Mouse (Mus musculus): ENCODE measurements at regions not wholly inside any gene's neighbourhood (a gene's known extent, or its start where the extent isn't known, plus 50 kb on each side); places are given as distances from the start of the nearest gene placed in this dataset.

DNA sequence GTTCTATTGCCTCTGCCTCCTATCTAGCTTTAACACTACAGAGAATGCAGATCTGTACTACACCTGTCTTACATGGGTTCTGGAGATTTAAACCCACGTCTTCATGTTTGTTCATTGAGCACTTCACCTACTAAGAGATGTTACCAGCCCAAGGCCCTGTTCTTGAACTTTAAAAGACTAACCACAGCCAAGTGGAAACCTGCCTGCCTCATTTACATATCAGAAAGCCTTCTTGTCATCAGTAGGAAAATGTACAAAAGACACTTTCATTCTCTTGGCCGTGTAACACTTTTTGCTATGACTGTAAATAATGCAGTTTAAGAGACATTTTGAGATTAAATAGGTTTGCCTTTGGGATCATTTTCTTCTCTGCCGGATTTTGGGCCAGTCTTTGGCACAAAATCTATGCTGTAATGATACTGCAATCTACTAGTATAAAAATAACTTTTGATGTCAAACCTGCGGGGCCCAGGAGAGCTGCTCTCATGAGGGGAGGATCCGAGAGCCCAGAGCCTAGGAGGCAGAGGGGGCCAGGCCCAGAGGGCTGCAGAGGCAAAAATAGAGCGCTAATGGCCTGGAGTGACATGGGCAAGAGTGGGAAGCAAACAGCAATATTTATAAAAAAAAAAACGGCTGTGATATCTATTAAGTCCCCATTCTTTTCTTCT lies 318.4 kb upstream of the Myo3a start:
- no peak for DNase-seq

DNA sequence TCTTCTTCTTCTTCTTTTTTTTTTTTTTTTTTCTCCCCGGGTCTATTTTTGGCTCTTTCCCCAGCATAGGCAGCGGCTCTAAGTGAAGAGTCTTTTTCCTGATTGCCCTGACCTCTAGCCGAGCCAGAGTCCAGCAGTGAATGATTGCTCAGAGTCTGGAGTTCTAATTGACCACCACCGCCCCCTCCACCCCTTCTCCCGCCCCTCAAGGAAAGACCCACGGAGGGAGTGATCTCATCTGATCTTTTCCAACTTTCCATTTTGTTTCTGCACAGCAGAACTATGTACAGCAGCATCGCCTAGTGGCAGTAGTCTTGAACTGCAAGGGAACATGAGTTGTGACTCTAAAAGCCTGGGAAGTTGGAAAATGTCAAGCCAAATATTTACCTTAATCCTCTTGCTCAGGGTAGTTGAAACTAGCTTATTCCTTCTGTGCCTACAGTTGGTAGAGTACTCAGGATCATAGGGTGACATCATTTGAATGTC lies 317.8 kb upstream of the Myo3a start:
- peak in 1 of 2 experiments; percentile 63 for DNase-seq

DNA sequence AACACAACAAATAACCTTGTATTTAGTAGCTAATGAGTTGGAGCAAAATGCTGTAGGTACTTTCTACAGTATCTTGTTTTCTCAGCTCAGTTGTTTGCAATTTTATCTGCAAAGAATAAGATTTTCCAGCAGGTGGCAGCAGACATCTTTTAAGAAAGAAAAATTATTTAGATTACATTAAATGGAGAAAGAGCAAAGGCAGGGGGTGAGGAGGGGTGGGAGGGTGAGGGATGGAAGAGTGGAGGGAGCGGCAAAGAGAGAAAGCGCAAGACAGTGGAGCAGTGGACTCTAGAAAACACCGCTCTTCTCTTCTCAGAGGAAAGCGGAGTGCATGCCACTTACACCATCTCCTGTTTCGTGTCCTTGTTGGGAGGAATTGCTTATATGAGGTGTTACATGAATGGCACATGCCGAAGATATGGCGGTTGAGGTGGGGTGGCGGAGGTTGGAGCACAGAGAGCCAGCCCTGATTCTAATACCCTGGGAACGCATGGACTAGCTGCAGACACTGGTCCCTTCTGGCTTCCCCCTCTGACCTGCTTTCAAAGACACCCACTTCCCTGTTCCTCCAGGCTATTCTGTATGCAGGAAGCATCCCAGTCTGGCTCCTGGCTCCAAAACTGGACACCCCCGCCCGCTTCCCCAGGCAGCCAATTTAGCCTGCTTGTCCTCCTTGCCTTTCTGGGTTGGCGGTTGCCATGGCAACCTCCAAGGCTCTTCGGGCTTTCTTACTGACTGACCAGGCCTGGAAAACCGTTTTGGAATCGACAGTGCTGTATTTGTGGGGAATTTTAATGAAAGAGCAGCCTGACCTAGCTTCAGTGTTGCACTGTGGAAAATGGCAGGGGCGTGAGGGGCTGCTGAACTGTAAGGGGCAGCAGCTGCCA lies 309.3 kb upstream of the Myo3a start:
- DNase-seq: peak; percentile 16 to 34

DNA sequence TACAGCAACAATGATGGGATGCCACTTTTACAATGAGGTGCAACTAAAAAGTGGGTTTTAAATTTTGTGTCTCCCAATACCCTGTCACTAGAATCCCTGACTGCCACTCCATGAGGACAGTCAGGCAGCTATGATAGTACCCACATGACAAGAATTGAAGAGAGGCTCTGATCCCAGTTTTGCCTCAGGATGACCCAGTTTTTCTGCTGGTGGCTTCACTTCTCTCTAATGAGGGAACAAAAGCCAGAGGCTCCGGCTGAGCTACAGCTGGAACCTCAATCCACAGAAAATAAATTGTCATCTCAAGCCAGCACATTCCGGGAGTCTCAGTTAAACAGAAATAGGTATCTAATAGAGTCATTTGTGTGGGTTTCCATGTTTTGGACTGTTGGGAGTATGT lies 308.2 kb upstream of the Myo3a start:
- DNase-seq: no peak

DNA sequence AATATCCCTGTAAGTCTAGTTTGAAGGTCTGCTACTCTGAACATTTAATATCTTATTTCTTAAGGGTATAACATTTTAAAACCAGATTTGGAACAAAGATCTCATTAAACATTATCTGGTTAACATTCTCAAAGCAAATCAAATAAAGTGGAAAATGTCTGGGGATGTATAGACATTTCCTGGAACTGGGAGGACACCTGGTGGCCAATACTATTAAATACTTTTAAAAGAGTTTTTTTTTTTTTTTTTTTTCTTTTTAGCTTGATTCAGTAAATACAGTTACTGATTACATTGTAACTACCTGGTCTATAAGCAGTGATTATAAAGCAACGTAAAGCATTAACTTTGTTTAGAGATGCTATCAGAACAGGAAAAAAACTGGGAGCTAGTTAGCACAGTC lies 299.6 kb upstream of the Myo3a start:
- no peak for DNase-seq

DNA sequence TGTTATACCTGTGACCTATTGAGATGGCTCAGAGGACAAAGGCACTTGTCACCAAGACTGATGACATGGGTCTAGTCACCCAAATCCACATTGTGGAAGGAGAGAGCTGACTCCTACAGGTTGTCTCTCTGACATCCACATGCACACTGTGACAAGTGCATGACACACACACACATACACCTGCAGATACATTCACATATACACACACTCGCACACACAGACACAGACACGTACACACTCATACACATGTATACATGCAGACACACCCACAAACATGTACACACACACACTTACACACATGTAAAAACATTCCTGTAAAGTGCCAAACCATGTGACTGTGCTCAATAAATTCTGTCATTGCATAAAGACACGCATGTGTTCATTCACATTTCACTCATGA lies 287.3 kb upstream of the Myo3a start:
- no peak for DNase-seq

DNA sequence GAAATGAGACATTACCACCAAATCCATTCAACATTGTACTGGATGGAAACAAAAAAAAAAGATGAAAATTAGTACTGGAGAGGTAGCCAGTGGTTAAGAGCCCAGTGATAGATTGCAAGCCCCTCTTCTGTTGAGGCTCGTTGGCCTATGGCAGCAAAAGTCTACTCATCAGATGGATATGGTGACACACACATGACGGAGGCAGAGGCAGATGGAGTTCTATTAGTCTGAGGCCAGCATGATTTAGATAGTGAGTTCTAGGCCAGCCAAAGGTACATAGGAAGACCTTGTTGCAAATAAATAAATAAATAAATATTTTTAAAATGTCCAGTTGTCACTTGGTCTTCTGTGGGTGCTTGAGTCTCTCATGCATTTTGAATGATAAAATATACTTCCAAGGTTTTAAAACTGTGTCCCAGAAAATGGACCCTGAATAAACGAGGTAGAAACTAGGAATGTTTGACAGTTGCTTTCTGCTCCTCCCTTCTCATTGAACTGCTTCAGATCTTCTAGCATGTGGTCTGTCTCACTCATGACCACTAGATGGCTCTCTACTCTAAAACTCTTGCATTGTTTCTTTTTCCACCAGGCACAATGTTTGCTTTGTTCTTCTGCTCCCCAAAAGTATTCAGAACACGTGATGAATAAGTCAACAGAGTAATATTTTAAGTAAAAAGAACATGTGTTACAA lies 286.4 kb upstream of the Myo3a start:
- DNase-seq: peak in 1 of 2 experiments; percentile 10

DNA sequence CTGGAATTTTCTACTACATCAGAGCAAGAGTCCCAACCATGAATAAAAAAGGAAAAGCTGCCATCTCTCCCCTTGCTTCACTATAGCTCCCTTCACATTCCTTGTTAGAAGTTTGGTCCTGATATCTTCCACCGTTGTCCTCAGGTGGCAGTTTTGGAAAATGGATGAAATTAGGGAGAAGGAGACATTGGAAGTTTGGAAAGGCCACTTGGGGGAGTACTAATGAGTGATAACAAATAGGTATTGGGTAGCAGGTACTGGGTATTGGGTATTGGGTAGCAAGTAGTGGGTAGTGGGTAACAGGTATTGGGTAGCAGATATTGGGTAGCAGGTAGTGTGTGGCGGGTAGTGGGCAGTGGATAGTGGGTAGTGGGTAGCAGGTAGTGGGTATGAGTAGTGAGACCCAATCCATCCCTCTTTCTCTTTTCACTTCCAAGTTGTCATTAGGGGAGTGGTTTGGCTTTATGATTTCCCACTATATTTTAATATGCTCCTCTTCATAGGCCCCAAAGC lies 285.8 kb upstream of the Myo3a start:
- no peak for DNase-seq

DNA sequence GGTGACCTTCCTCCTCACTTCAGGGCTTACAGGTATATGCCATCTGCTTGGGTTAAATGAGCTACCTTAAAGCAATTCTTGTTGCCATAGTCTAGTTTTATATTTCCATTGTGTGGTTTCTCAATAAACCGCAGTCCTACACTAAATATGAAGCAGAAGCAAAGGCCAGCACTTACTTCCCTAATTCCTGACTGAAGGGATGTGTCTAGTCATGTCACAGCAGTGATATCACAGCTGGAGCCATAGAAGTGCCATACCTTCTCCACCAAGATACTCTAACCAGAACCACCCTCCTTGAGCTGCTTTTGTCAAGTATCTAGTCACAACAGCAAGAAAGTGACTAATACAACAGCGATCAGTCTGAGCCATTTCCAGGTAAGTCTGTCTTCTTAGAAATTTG lies 283.6 kb upstream of the Myo3a start:
- DNase-seq: no peak

DNA sequence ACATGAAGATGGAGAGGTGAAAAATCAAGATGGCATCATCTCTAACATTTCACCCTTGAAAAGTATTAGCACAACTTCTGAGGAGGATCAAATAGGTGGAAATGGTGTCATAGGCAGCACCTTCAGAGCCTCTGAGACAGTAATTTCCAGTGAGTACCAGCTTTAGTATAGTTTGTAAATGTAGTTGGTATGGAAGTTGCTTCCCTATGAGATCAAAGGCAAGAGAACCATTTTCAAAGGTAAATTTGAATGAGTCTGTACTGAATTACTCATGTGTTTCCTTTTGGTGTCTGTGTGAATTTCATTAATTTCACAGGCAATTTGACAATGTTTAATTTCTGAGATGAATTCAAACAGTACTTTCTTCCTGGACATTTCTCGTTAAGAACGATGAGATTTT lies 280.8 kb upstream of the Myo3a start:
- no peak for DNase-seq

DNA sequence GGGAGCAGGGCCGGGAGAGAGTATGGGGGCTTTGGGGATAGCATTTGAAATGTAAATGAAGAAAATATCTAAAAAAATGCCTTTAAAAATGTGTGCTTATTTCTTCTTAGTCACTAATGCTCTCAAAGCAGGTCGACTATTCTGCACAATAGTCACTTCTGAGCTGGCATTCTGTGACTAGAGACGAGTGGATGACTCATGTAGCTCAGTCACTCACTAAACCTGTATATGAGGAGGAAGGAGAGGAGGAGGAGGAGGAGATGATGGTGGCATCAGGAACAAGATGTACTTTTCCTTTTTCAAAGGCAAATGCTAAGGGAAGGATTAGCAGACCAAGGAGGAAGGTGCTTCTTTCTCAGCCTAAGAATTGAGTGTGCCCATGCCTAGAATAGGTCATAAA lies 276.0 kb upstream of the Myo3a start:
- no peak for DNase-seq

DNA sequence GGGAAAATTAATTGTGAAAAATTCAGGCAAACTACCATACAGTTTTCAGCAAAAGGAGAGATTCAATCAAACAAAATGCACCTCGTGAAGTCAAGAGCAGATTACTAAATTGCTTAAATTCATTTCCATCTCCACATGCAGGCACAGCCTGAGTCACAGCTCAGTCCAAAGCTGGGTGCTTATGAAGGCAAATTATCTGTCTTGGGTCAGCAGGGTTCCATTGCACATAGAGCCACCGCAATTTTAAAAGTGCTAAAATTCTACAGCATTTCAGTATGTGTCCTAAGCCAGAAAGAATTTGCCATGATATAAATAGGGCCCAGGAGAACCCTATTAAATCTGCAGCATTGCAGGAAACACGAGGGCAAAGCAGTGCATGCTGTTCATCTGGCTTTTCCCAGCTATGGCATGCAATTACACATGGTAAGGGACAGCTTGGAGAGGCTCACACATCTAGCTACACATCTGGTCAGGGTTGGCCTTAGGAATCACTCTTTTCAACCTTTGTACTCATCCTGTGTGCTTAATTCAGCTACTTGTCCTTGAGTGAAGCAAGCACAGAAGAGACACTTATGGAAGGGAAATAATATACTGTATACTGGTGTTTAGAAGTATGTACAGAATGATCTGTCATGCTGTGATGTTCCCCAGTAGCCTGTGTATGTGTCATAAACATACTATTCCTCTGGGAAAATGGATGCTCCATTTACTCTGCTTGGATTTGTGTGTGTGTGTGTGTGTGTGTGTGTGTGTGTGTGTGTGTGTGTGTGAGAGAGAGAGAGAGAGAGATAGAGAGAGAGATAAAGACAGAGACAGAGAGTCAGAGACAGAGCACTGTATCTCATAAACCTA lies 271.0 kb upstream of the Myo3a start:
- DNase-seq: no peak

DNA sequence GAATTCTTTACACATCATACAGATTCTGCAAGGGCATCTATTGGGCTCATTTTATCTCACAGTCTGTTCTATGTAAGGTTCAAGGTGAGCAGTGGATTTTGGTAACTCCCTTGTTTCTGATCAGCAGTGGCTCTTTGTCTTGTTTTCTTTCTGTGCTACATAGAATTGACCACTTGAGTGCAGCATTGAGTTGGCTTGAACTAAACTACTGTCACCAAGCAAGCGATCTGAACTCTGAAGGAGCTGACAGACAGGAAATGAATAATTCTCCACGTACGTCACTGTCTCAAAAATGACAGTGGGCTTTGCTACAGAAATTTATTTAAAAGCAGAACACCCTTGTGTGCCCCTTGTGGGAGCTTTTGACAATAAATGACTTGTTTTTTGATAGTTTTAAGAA lies 268.9 kb upstream of the Myo3a start:
- DNase-seq: peak in 1 of 2 experiments; percentile 7

DNA sequence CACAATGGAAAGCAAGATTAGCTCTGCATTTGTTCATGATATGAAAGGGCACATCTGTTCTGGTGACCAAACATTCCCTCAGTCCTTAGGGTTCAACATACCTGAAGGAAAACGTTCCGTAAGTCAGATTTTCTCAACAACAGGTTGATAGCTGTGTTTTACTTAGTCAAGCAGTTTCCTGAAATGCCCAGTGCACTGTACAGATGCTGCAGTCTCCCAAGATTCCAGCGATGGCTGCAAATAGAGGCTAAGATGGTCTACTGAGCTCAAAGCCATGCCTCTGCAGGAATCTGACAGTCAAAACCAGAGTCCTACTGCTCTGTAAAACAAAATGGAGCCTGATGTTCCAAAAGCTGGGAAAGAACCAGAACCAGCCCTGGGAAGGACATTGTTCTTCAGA lies 268.5 kb upstream of the Myo3a start:
- DNase-seq: no peak

DNA sequence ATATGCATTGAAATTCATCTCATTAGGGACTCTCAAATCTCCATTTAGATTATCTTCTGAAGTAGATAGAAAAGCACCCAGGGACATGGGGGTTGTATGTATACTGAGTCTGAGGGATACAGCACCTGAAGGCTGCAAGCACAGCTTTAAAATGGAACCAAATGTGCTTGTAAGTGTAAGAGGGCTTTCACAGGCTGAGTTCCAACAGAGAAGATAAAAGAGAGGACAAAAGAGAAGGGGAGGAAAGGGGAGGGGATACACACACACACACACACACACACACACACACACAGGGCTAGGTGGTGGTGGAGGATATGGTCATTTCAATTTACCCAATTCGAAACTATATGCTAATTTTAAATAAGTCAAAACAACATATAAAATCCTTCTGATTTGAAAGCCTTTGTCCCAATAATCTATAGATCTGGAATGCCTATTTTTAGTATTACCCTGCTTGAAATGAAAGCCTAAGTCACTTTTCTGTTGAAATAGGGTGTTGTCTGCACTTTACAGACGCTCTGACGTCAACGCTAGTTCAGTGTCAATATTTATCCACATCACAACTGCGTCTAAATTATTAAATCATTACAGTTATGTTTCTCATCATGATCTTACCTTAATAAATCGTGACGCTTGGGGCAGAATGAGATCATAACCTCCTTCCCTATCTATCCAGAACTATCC lies 263.8 kb upstream of the Myo3a start:
- no peak for DNase-seq

DNA sequence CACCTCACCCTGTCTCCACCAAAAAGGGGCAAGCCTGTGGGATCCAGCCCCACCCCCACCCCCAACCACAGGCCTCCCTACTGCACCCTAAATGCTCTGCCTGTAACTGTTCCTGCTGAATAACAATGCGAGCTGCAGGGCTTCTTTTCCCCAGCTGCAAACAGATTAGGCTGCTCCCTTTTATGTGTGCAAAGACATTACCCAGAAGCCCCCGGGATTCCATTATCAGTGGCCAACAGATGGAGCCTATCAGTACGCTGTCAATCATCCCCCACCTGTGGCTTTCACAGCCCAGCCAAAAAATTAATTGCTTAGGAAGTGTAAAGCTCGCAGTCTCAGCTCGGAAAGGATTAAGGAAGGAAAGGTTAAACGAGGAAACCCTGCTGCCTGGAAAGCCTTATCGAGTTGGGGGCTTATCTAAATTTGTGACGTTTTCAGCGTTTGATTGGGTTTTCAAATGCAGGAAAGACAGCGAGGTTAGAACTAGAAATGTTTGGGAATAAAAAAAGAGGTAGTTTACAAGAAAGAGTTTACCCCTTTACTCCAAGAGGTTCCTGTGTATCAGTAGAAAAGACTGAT lies 263.2 kb upstream of the Myo3a start:
- DNase-seq: no peak

DNA sequence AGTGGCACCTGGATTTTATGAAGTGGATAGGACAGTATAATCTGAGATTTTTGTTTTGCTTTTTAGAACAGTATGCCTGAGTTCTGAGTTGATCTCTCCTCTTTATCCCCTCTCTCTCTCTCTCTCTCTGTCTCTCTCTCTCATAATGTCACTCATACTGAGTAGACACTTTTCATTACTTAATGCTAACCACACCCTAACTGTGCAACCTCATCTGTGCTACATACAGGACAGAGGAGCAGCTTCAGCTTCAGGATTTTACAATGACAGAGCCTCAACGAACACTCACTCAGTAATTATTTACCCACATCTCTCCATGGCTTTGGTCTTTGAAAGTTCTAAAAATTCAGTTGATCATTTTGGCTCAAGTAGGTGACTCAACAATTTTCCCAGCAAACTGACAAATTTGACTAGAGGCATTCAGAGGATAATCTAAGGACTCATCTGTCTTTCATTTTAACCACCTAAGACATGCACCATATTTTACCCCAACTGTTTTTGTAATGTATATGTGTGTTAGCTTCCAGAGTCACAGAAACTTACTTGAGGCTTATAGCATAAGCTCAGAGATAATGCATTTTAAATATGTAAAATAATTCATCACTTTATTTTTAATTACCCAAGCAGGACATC lies 256.4 kb upstream of the Myo3a start:
- DNase-seq: no peak

DNA sequence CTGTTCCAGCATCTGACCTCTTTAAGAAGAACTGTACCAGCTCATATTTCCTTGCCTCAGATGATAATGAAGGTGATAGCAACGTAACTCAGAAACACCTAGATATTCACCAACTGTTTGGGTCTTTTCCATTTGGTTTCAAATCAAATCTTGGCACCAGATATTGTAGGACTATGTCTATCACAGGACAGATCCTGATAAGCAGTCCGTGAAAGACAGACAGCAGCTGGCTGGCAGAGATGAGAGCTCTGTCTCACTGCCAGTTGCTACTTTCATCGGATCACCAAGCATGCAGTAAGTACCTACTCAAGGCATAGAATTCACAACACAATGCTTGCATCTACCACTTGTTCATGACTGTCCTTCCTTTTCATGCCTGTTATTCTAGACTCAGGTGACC lies 252.7 kb upstream of the Myo3a start:
- no peak for DNase-seq

DNA sequence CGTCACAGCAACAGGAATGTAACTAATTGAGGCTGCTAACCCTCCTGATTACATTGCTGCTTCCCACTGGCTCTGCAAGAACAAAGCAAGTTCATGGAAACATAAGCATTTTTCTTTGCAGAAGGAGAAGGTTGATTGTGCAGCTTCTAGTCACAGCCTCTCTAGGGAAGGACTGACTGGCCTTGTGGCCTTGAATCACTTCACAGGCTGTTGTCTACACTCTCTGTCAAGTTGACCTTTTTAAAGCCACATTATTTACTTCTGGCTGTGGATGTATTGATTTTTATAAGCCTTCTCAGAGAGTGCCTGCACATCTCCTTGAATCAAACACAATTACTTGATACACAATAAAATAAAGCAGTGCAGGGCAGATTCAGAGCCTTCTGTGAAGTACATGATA lies 251.8 kb upstream of the Myo3a start:
- no peak for DNase-seq

DNA sequence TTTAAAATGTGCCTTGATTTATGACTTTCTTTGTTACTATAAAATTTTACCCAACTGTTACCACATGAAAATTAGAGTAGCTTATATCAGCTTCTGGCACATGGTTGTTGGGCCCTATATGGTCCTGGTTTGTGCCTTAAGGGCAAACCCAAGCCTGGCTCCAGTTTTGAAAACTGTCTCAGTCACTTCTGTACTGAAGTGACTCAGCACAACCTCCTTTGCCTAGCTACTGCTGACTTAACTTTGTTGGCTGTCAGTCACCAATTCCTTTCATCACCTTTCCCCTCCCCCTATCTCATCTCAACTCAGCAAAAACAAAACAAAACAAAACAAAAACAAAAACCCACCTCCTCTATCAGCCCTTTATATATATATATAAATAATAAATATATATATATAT lies 251.0 kb upstream of the Myo3a start:
- no peak for DNase-seq

DNA sequence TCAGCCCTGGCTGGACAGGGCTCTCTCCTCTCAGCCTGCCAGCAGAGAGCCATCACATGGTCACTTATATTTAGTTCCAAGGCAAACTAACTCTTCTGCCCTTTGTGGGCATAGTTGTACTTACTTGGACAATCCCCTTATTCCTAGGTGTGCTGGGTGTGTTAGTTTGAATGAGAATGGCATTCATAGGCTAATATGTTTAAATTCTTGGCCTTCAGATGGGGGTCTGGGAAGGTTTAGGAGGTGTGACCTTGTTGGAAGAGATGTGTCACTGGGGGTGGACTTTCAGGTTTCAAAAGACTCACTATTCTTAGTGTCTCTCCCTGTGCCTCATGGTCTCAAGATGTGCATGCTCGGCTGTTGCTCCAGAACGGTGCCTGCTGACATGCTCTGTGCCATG lies 250.5 kb upstream of the Myo3a start:
- no peak for DNase-seq

Measured in lung, postnatal 4 days (tissue).